Mouse (Mus musculus): ENCODE measurements around the gene Ccdc69.

The Ccdc69 gene

GRCm38 (mm10) chr11:55011440-55011839 is 66.5 kb downstream of the Ccdc69 start:
- DNase-seq (ENCODE audit: low read depth, low spot score) = no peak

GRCm38 (mm10) chr11:55008230-55008629 is 69.7 kb downstream of the Ccdc69 start:
- DNase-seq (ENCODE audit: low read depth, low spot score) = no peak

GRCm38 (mm10) chr11:55005684-55006083 is 72.2 kb downstream of the Ccdc69 start:
- no peak for DNase-seq (ENCODE audit: low read depth, low spot score)

GRCm38 (mm10) chr11:55004970-55005502 is 72.9 kb downstream of the Ccdc69 start:
- no peak for DNase-seq (ENCODE audit: low read depth, low spot score)
